Mouse (Mus musculus) heart, embryonic 12.5 days (tissue): ENCODE results near the gene Scd2. TPM values are rescaled to one million over a fixed set of nuclear protein-coding genes. Genes with fewer than 3 reads are reported as not detected.

Experiments used
- ATAC-seq: fragments of 200-750 bp; cut with Nextera tagmentation; 2 replicates; pipeline ENCODE4 v1.8.0; 2017; ENCODE audit warnings: moderate TSS enrichment, moderate library complexity; ENCODE audit not compliant: insufficient number of reproducible peaks, low FRiP score
- H3K27ac ChIP-seq: fragments of 300-500 bp; sonication (generic); 2 replicates; pipeline ENCODE4 v1.5.1; 2016; ENCODE audit warnings: mild to moderate bottlenecking, moderate library complexity; ENCODE audit not compliant: poor library complexity, severe bottlenecking
- H3K27me3 ChIP-seq: fragments of 300-500 bp; sonication (generic); replicated peaks from 2 replicates; pipeline ENCODE4 v1.6.1; 2016; ENCODE audit warnings: mild to moderate bottlenecking, moderate library complexity
- H3K36me3 ChIP-seq: fragments of 300-500 bp; sonication (generic); 2 replicates; pipeline ENCODE4 v1.6.1; 2016; ENCODE audit warnings: mild to moderate bottlenecking, moderate library complexity
- H3K4me1 ChIP-seq: fragments of 300-500 bp; sonication (generic); replicated peaks from 2 replicates; pipeline ENCODE4 v1.6.1; 2016; ENCODE audit warnings: mild to moderate bottlenecking
- H3K4me2 ChIP-seq: fragments of 300-500 bp; sonication (generic); 2 replicates; pipeline ENCODE4 v1.6.1; 2016; ENCODE audit warnings: mild to moderate bottlenecking, moderate library complexity
- H3K4me3 ChIP-seq: fragments of 300-500 bp; sonication (generic); 2 replicates; pipeline ENCODE4 v1.5.1; 2016; ENCODE audit warnings: mild to moderate bottlenecking
- H3K9ac ChIP-seq: fragments of 300-500 bp; sonication (generic); 2 replicates; pipeline ENCODE4 v1.6.1; 2016; ENCODE audit warnings: mild to moderate bottlenecking, moderate library complexity
- H3K9me3 ChIP-seq: fragments of 300-500 bp; sonication (generic); replicated peaks from 2 replicates; pipeline ENCODE4 v1.6.1; 2016; ENCODE audit warnings: mild to moderate bottlenecking, moderate library complexity
- WGBS: fragments of 180-500 bp; shearing (Covaris S2); methylation state at CpG from one replicate; pipeline ENCODE4 v1.1.7; 2016; 5-methylcytosine and 5-hydroxymethylcytosine counted together
- polyA plus RNA-seq: library from polyadenylated mRNA; unstranded; fragments of >200 nt; fragmentation: Nextera tagmentation; extraction: Ambion mirVana; gene quantifications from 2 replicates; pipeline ENCODE4 v1.2.1, GENCODE M21; 2016

Scd2 gene
- polyA plus RNA-seq, 1 experiment from 2014 or later: 216 TPM

- 61% methylated on average over 4 of the region's 4 CpGs for WGBS
- H3K4me1 ChIP-seq: no peaks in the 10 kb centered on the region
- no peak overlapping the region for H3K4me3 ChIP-seq
- no peak for ATAC-seq
- H3K36me3 ChIP-seq: no peaks in the 10 kb centered on the region
- no peaks in the 10 kb centered on the region for H3K27me3 ChIP-seq
- H3K4me2 ChIP-seq: no peak overlapping the region
- H3K9me3 ChIP-seq: no peaks in the 10 kb centered on the region
- no peak overlapping the region for H3K27ac ChIP-seq
- no peak overlapping the region for H3K9ac ChIP-seq
These were observed 34.0 kb upstream of the Scd2 start for GRCm38 (mm10) chr19:44259484-44259883.

- no peak for ATAC-seq
- 79% methylated on average over 5 of the region's 5 CpGs for WGBS
- Histone ChIP-seq H3K36me3 (no peaks in the 10 kb centered on the region), H3K4me3 (no peak overlapping the region), H3K27me3 (no peaks in the 10 kb centered on the region), H3K4me2 (no peak overlapping the region), H3K27ac (no peak overlapping the region), H3K9me3 (no peaks in the 10 kb centered on the region), H3K4me1 (no peaks in the 10 kb centered on the region), H3K9ac (no peak overlapping the region)
These were observed 33.0 kb upstream of the Scd2 start for GRCm38 (mm10) chr19:44260487-44260886.

GRCm38 (mm10) chr19:44261774-44262173 is 31.7 kb upstream of the Scd2 start:
- WGBS: 80% methylated on average over 7 of the region's 7 CpGs
- Histone ChIP-seq H3K27me3 (no peaks in the 10 kb centered on the region), H3K27ac (no peak overlapping the region), H3K9me3 (no peaks in the 10 kb centered on the region), H3K9ac (no peak overlapping the region), H3K4me1 (0 out of 2 replicates have a peak, but pooled peaks cover 5% of the 10 kb centered on the region), H3K36me3 (no peaks in the 10 kb centered on the region), H3K4me3 (no peak overlapping the region), H3K4me2 (no peak overlapping the region)
- ATAC-seq: no peak

- Histone ChIP-seq H3K27me3 (no peaks in the 10 kb centered on the region), H3K9me3 (no peaks in the 10 kb centered on the region), H3K36me3 (no peaks in the 10 kb centered on the region), H3K4me2 (no peak overlapping the region), H3K9ac (no peak overlapping the region), H3K27ac (no peak overlapping the region), H3K4me1 (peaks cover 11% of the 10 kb centered on the region), H3K4me3 (no peak overlapping the region)
- WGBS: 85% methylated on average over 3 of the region's 3 CpGs
- ATAC-seq: no peak
These were observed 29.9 kb upstream of the Scd2 start for GRCm38 (mm10) chr19:44263581-44263980.

- 73% methylated on average over 9 of the region's 9 CpGs for WGBS
- no peak overlapping the region for H3K4me3 ChIP-seq
- H3K4me1 ChIP-seq: peaks cover 11% of the 10 kb centered on the region
- no peaks in the 10 kb centered on the region for H3K27me3 ChIP-seq
- H3K4me2 ChIP-seq: no peak overlapping the region
- no peak overlapping the region for H3K27ac ChIP-seq
- H3K9ac ChIP-seq: no peak overlapping the region
- H3K9me3 ChIP-seq: no peaks in the 10 kb centered on the region
- H3K36me3 ChIP-seq: no peaks in the 10 kb centered on the region
- no peak for ATAC-seq
These were observed 29.2 kb upstream of the Scd2 start for GRCm38 (mm10) chr19:44264226-44264625.

GRCm38 (mm10) chr19:44265300-44265699 is 28.2 kb upstream of the Scd2 start:
- no peak overlapping the region for H3K9ac ChIP-seq
- H3K4me3 ChIP-seq: no peak overlapping the region
- no peak overlapping the region for H3K27ac ChIP-seq
- H3K4me1 ChIP-seq: peaks cover 11% of the 10 kb centered on the region
- H3K36me3 ChIP-seq: no peaks in the 10 kb centered on the region
- 60% methylated on average over 7 of the region's 7 CpGs for WGBS
- no peak for ATAC-seq
- no peaks in the 10 kb centered on the region for H3K9me3 ChIP-seq
- no peak overlapping the region for H3K4me2 ChIP-seq
- no peaks in the 10 kb centered on the region for H3K27me3 ChIP-seq

GRCm38 (mm10) chr19:44265911-44266337 is 27.6 kb upstream of the Scd2 start:
- ATAC-seq: no peak
- Histone ChIP-seq H3K4me1 (peaks cover 11% of the 10 kb centered on the region), H3K4me2 (peak overlapping the region; percentile 78; the same call in 1 of the 2 replicates), H3K4me3 (no peak overlapping the region), H3K9me3 (no peaks in the 10 kb centered on the region), H3K27ac (peak overlapping the region; percentile 92), H3K27me3 (no peaks in the 10 kb centered on the region), H3K36me3 (no peaks in the 10 kb centered on the region), H3K9ac (no peak overlapping the region)
- 41% methylated on average over 5 of the region's 5 CpGs for WGBS

GRCm38 (mm10) chr19:44266458-44266823 is 27.0 kb upstream of the Scd2 start:
- peak overlapping the region; percentile 61 for H3K4me3 ChIP-seq
- H3K4me2 ChIP-seq: peak overlapping the region; percentile 78
- H3K27me3 ChIP-seq: no peaks in the 10 kb centered on the region
- 0 out of 2 replicates have a peak, but pooled peaks have one; percentile 15 for ATAC-seq
- no peaks in the 10 kb centered on the region for H3K9me3 ChIP-seq
- H3K27ac ChIP-seq: peak overlapping the region; percentile 92
- peaks cover 11% of the 10 kb centered on the region for H3K4me1 ChIP-seq
- peak overlapping the region; percentile 53 for H3K9ac ChIP-seq
- WGBS: 3% methylated on average over 6 of the region's 6 CpGs
- H3K36me3 ChIP-seq: no peaks in the 10 kb centered on the region

- Histone ChIP-seq H3K9ac (peak overlapping the region; percentile 77), H3K4me3 (peak overlapping the region; percentile 61), H3K27me3 (no peaks in the 10 kb centered on the region), H3K4me1 (peaks cover 11% of the 10 kb centered on the region), H3K9me3 (no peaks in the 10 kb centered on the region), H3K4me2 (peak overlapping the region; percentile 78), H3K27ac (peak overlapping the region; percentile 92), H3K36me3 (no peaks in the 10 kb centered on the region)
- ATAC-seq: peak; percentile 100
- WGBS: under 1% methylated on average over 43 of the region's 43 CpGs
These were observed 26.5 kb upstream of the Scd2 start for GRCm38 (mm10) chr19:44266824-44267498.

- no peaks in the 10 kb centered on the region for H3K27me3 ChIP-seq
- no peaks in the 10 kb centered on the region for H3K36me3 ChIP-seq
- H3K4me2 ChIP-seq: peak overlapping the region; percentile 78
- no peak for ATAC-seq
- H3K9ac ChIP-seq: peak overlapping the region; percentile 77
- peak overlapping the region; percentile 61 for H3K4me3 ChIP-seq
- H3K4me1 ChIP-seq: peaks cover 11% of the 10 kb centered on the region
- peak overlapping the region; percentile 92 for H3K27ac ChIP-seq
- WGBS: 10% methylated on average over 18 of the region's 18 CpGs
- H3K9me3 ChIP-seq: no peaks in the 10 kb centered on the region
These were observed 25.9 kb upstream of the Scd2 start for GRCm38 (mm10) chr19:44267499-44268002.

- no peak overlapping the region for H3K4me3 ChIP-seq
- WGBS: 77% methylated on average over 4 of the region's 4 CpGs
- H3K36me3 ChIP-seq: no peaks in the 10 kb centered on the region
- H3K9ac ChIP-seq: no peak overlapping the region
- no peak overlapping the region for H3K4me2 ChIP-seq
- H3K9me3 ChIP-seq: no peaks in the 10 kb centered on the region
- H3K27ac ChIP-seq: no peak overlapping the region
- H3K4me1 ChIP-seq: peaks cover 8% of the 10 kb centered on the region; the same call in 1 of the 2 replicates
- ATAC-seq: no peak
- no peaks in the 10 kb centered on the region for H3K27me3 ChIP-seq
These were observed 19.8 kb upstream of the Scd2 start for GRCm38 (mm10) chr19:44273711-44274110.
